Mouse (Mus musculus) hindbrain, embryonic 14.5 days (tissue): ENCODE results near the gene Ndrg2. TPM values are rescaled to one million over a fixed set of nuclear protein-coding genes. Genes with fewer than 3 reads are reported as not detected.

Experiments
- ATAC-seq: fragments of 200-750 bp; cut with Nextera tagmentation; 2 replicates; pipeline ENCODE4 v1.8.0; 2017; ENCODE audit warnings: moderate number of reproducible peaks, mild to moderate bottlenecking, moderate TSS enrichment, moderate library complexity; ENCODE audit not compliant: low FRiP score
- DNase-seq: peaks from one replicate; pipeline ENCODE4 v3.0.0-alpha.2; 2015; ENCODE audit warnings: low spot score
- H3K27ac ChIP-seq: fragments of 300-500 bp; sonication (generic); 2 replicates; pipeline ENCODE4 v1.5.1; 2014; ENCODE audit warnings: mild to moderate bottlenecking, moderate library complexity
- H3K27me3 ChIP-seq: fragments of 300-500 bp; sonication (generic); 2 replicates; pipeline ENCODE4 v1.6.1; 2014; ENCODE audit warnings: mild to moderate bottlenecking, low read length, mixed read lengths; ENCODE audit not compliant: control insufficient read depth, insufficient read depth
- H3K36me3 ChIP-seq: fragments of 300-500 bp; sonication (generic); replicated peaks from 2 replicates; pipeline ENCODE4 v1.6.1; 2014; ENCODE audit not compliant: control insufficient read depth, insufficient read depth
- H3K4me1 ChIP-seq: fragments of 300-500 bp; sonication (generic); replicated peaks from 2 replicates; pipeline ENCODE4 v1.6.1; 2014; ENCODE audit warnings: antibody characterized with exemption, low read length, mixed read lengths; ENCODE audit not compliant: control insufficient read depth, insufficient read depth
- H3K4me2 ChIP-seq: fragments of 300-500 bp; sonication (generic); replicated peaks from 2 replicates; pipeline ENCODE4 v1.6.1; 2014; ENCODE audit warnings: mild to moderate bottlenecking, moderate library complexity
- H3K4me3 ChIP-seq: fragments of 300-500 bp; sonication (generic); replicated peaks from 2 replicates; pipeline ENCODE4 v1.5.1; 2014; ENCODE audit warnings: mild to moderate bottlenecking, low read length
- H3K9ac ChIP-seq: fragments of 300-500 bp; sonication (generic); 2 replicates; pipeline ENCODE4 v1.6.1; 2014
- H3K9me3 ChIP-seq: fragments of 300-500 bp; sonication (generic); 2 replicates; pipeline ENCODE4 v1.6.1; 2016; ENCODE audit warnings: low read length; ENCODE audit not compliant: control insufficient read depth
- WGBS: fragments of 180-500 bp; shearing (Covaris S2); extraction: QIAGEN DNeasy Blood & Tissue Kit; methylation state at CpG from one replicate; pipeline ENCODE4 v1.1.7; 2014; 5-methylcytosine and 5-hydroxymethylcytosine counted together
- polyA plus RNA-seq: library from polyadenylated mRNA; unstranded; fragments of >200 nt; fragmentation: Nextera tagmentation; extraction: Ambion mirVana; gene quantifications from 2 replicates; pipeline ENCODE4 v1.2.1, GENCODE M21; 2014

Gene Ndrg2
- polyA plus RNA-seq, result 165 and 190 TPM in 2 replicates

DNA sequence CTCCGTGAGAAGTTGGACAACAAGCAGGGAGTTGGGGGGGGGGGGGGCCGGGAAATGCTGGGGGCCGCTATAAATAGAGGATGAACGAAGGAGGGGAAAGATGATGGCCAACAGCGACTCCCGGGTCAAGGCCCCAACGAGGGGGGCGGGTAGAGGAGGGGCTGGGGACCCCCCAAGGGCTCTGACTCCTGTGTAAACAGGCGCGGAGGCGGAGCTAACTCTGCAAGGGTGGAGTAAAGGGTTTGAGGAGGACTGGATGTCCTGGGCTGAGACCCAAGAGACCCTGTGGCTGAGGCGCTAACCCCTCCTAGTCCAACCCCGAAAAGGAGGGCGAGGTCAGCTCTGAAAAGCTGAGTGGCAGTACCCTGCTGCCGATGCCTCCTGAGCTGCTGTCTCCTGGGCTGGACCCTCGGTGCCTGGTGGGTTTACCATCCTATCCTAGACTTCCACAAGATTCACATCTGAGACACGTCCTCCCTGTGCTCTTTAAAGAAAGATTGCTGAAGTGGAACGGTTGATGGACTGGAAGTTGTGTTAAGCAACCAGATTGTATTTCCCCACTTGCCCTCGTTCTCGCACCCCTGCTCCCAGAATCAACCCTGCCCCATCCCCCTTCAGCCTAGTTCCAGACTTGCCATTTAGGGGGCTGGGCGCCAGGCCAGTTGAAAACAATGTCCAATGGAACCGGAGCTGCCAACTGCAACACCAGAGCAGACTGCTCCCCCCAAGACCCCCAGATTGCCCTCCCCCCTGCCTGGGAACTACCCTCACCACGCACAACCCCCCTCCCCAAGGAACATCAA, at the start of gene Ndrg2:
Ndrg2 (minus strand) TSS at position 199 of the 803 bp plus-strand sequence.
- Histone ChIP-seq H3K36me3 (no peaks in the 10 kb centered on the region), H3K27me3 (0 out of 2 replicates have a peak, but pooled peaks cover 3% of the 10 kb centered on the region), H3K9ac (peak within 1 kb of the TSS; percentile 68), H3K9me3 (no peaks in the 10 kb centered on the region), H3K27ac (peak within 1 kb of the TSS; percentile 64), H3K4me3 (peak within 1 kb of the TSS; percentile 62), H3K4me1 (peaks cover 16% of the 10 kb centered on the region; the same call in 1 of the 2 replicates), H3K4me2 (peak within 1 kb of the TSS; percentile 99)
- peak; percentile 77 for ATAC-seq
- DNase-seq, result peak; percentile 73
- WGBS, result 1% methylated on average over 20 of the region's 23 CpGs

DNA sequence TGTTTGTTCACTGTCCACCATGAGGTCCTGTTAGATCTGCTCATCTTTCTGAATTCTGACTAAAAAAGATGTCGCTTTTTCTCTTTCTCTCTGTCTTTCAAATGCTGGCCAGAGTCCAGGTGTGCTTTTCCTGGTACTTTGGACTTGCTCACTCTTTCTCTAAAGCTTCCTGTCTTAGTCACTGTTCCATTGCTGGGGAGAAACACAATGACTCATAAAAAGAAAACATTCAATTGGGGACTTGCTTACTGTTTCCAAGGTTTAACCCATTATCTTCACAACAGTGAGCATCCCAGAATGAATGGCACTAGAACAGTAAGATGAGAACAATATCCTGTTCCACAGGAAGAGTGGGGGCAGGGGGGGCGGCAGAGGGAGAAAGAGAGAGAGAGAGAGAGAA, 46.4 kb upstream of the Ndrg2 start:
- H3K9ac ChIP-seq, result no peak overlapping the region
- ATAC-seq, result no peak
- WGBS, result 92% methylated on average over 2 of the region's 2 CpGs

DNA sequence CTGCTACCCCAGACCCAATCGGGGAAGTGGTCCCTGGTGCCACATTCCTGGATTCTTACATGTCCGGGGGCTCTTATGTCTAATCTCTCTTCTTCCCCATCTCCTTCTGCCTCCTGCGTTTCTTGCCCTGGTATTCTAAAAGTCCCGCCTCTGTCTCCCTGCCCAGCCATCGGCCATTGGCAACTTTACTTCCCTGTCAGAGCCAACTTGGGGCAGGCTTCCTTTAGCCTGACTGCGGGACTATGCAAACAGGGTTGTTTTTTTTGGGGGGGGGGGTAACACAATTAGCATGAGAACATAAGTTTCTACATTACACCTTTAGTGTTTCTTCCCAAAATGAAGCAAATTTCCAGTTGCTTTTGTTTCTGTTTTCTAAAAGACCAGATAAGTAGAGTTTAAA, 29.4 kb upstream of the Ndrg2 start:
- Histone ChIP-seq H3K27ac (no peak overlapping the region), H3K9me3 (no peaks in the 10 kb centered on the region), H3K27me3 (no peaks in the 10 kb centered on the region), H3K9ac (no peak overlapping the region), H3K4me2 (no peak overlapping the region), H3K4me3 (no peak overlapping the region), H3K36me3 (no peaks in the 10 kb centered on the region), H3K4me1 (no peaks in the 10 kb centered on the region)
- DNase-seq, result no peak
- WGBS, result 91% methylated on average over 6 of the region's 6 CpGs
- no peak for ATAC-seq

More for the DNA sequence above, 46.4 kb upstream of the Ndrg2 start:
- DNase-seq, result no peak
- H3K36me3 ChIP-seq, result no peaks in the 10 kb centered on the region
- no peak overlapping the region for H3K27ac ChIP-seq
- no peaks in the 10 kb centered on the region for H3K9me3 ChIP-seq
- no peak overlapping the region for H3K4me3 ChIP-seq
- H3K4me1 ChIP-seq, result no peaks in the 10 kb centered on the region
- H3K27me3 ChIP-seq, result no peaks in the 10 kb centered on the region
- no peak overlapping the region for H3K4me2 ChIP-seq

DNA sequence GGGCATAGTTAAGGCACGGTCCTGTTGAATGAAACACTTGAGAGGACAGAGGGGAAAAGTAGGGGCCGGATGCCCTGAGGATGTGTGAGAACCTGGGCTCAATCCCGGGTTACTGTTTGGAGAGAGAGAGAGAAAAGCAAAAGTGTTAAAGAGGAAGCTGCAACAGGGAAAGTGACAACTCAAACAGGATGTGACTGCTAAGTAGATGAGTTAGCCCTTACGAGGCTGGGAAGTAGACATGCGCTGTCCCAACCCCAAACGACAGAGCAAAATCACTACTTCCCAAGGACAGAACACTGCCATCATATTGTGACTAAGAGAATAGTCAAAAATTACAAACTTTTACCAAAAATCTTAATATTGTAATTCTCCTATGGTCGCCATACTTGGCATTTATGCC, 28.3 kb upstream of the Ndrg2 start:
- no peak overlapping the region for H3K27ac ChIP-seq
- WGBS, result 71% methylated on average over 7 of the region's 7 CpGs
- H3K4me1 ChIP-seq, result no peaks in the 10 kb centered on the region
- H3K36me3 ChIP-seq, result no peaks in the 10 kb centered on the region
- no peaks in the 10 kb centered on the region for H3K27me3 ChIP-seq
- no peak overlapping the region for H3K4me2 ChIP-seq
- H3K9me3 ChIP-seq, result no peaks in the 10 kb centered on the region
- DNase-seq, result no peak
- no peak overlapping the region for H3K9ac ChIP-seq
- no peak overlapping the region for H3K4me3 ChIP-seq
- ATAC-seq, result no peak

DNA sequence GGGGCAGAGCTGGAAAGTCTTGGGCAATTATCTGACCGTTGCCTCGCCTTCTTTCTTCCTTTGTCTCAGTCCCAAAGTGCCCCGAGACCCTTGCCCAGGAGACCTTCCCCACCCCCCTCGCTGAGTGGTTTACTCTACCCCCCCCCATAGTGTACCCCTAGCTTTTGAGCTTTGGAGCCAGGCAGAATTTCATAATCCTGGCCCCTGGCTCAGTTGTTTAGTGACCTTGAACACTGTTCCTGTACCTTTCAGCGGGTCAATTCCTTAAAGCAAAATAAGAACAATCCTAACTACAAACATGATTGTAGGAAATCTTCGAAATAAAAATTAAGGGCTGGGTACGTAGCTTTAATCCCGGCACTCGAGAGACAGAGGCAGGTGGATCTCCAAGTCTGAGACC, 27.6 kb upstream of the Ndrg2 start:
- WGBS, result 56% methylated on average over 9 of the region's 9 CpGs
- Histone ChIP-seq H3K9ac (no peak overlapping the region), H3K9me3 (no peaks in the 10 kb centered on the region), H3K4me2 (no peak overlapping the region), H3K36me3 (no peaks in the 10 kb centered on the region), H3K27me3 (no peaks in the 10 kb centered on the region), H3K4me3 (no peak overlapping the region), H3K4me1 (no peaks in the 10 kb centered on the region), H3K27ac (no peak overlapping the region)
- ATAC-seq (no peak), DNase-seq (no peak)

DNA sequence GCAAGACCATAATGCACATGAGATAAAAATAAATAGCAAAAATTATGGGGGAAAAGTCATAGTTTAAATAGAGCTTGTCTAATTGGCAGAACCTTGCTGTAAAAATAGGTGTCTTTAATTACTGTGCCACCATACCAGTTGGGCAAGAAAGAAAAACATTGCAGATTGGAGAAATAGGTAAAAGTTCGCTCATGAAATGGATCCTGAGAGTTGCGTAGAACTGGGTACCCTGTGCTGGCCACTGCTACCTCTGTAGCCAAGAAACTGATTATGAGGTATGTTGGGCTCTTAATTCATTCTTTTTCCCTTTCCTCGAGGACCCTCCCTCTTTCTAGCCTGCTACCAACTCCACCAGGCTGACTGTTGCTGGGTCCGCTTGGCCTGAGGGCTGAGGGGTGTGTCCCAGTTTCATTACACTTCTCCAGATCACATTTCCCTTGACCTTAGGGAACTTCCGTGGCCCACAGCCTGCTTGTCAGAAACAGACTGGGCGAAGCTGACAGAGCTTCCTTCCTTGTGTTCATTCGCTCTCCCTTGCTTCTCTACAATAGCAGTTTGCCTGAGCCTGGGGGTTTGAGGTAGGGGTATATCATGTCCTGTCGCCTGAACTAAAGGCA, 27.1 kb upstream of the Ndrg2 start:
- H3K36me3 ChIP-seq, result no peaks in the 10 kb centered on the region
- no peak overlapping the region for H3K9ac ChIP-seq
- no peaks in the 10 kb centered on the region for H3K9me3 ChIP-seq
- ATAC-seq, result no peak
- no peak overlapping the region for H3K4me3 ChIP-seq
- H3K4me2 ChIP-seq, result no peak overlapping the region
- H3K4me1 ChIP-seq, result no peaks in the 10 kb centered on the region
- no peak overlapping the region for H3K27ac ChIP-seq
- no peak for DNase-seq
- H3K27me3 ChIP-seq, result no peaks in the 10 kb centered on the region
- 41% methylated on average over 8 of the region's 8 CpGs for WGBS

DNA sequence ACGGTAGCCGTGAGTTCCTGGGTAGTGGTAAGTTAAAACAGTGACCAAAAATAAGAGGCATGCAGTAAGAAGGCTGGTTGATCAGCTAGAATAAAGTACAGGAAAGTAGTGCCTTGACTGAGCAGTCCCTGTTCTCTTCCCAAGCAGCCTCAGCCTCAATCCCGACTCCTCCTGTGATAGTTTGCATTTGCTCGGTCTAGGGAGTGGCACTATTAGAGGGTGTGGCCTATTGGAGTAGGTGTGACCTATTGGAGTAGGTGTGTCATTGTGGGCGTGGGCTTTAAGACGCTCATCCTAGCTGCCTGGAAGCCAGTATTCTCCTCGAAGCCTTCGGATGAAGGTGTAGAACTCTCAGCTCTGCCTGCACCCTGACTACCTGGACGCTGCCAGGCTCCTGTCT, 25.0 kb upstream of the Ndrg2 start:
- H3K27ac ChIP-seq, result no peak overlapping the region
- no peak overlapping the region for H3K9ac ChIP-seq
- no peak overlapping the region for H3K4me2 ChIP-seq
- no peak for DNase-seq
- H3K4me3 ChIP-seq, result no peak overlapping the region
- WGBS, result 90% methylated on average over 9 of the region's 9 CpGs
- H3K9me3 ChIP-seq, result no peaks in the 10 kb centered on the region
- no peak for ATAC-seq
- no peaks in the 10 kb centered on the region for H3K27me3 ChIP-seq
- H3K36me3 ChIP-seq, result no peaks in the 10 kb centered on the region
- no peaks in the 10 kb centered on the region for H3K4me1 ChIP-seq

DNA sequence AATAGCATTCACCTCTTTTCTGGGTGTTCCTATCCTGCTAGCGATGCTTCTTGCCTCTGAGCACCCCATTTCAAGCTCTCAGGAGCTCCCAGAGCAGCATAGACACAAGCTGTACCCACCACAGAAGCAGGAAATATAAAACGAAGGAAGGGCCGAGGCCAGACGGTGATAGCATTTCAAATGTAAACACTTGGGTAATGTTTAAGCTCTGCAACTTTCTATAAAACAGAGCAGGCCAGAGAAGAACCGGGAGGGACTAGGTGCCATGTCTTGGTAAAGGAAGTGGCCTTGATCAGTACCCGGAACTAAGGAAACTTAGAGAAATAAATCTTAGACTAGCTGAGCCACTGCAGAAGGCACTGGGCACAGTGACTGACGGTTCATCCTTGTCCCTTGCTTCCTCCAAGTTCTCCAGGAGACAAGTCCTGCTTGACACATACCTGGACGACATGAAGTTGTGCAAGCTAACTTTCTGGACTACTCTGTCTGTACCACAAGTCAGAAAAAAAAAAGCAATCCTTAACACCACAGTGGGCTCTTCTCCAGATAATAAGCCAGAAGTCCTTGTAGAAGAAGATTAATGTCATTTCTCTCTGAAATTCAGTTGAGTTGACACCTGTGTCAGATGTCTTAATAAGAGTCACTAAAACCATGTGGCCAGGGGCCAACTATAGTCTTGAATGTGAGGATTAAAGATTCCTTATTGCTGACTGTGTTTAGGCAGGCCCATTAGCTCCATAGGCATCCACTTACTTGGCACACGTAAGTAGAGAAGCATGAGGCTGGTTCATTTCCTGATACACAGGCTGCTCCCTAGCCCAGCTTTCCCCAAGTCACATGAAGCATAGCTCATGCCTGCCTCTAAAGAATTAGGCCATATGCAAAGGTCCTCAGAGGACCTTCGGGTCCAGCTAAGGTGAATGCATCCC, 18.4 kb upstream of the Ndrg2 start:
- WGBS, result 84% methylated on average over 10 of the region's 10 CpGs

DNA sequence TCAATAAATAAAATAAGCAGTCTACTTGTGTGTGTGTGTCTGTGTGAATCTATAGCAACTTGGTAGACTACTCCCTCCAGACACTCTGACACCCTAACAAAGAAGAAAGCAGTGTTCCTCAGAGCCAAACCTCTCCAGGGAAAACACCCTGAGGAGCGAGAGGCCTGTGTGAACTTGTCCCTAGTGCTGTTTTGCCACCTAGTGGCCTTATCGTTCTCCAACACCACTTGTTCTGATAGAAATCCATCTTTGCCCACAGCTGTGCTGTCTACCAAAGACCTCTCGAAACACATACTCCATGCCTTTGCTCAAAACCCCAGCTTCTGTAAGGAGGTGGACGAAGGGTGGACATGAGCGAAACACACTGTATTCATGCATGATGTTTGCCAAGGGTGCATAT, 16.9 kb upstream of the Ndrg2 start:
- Histone ChIP-seq H3K36me3 (no peaks in the 10 kb centered on the region), H3K9ac (no peak overlapping the region)

More for the DNA sequence above, 18.4 kb upstream of the Ndrg2 start:
- no peak overlapping the region for H3K27ac ChIP-seq
- no peaks in the 10 kb centered on the region for H3K36me3 ChIP-seq
- no peaks in the 10 kb centered on the region for H3K9me3 ChIP-seq
- H3K4me2 ChIP-seq, result no peak overlapping the region
- DNase-seq, result no peak
- H3K27me3 ChIP-seq, result no peaks in the 10 kb centered on the region
- ATAC-seq, result no peak
- H3K9ac ChIP-seq, result no peak overlapping the region
- no peaks in the 10 kb centered on the region for H3K4me1 ChIP-seq
- no peak overlapping the region for H3K4me3 ChIP-seq

More for the DNA sequence above, 16.9 kb upstream of the Ndrg2 start:
- DNase-seq (peak; percentile 72), ATAC-seq (peak; percentile 75; the same call in 1 of the 2 replicates)
- no peaks in the 10 kb centered on the region for H3K27me3 ChIP-seq
- H3K4me1 ChIP-seq, result no peaks in the 10 kb centered on the region
- H3K27ac ChIP-seq, result no peak overlapping the region
- H3K4me3 ChIP-seq, result no peak overlapping the region
- 35% methylated on average over 5 of the region's 5 CpGs for WGBS
- no peak overlapping the region for H3K4me2 ChIP-seq
- H3K9me3 ChIP-seq, result no peaks in the 10 kb centered on the region
